23 mouse cellular contexts compared by ENCODE assay signal in the genomic region with DNA sequence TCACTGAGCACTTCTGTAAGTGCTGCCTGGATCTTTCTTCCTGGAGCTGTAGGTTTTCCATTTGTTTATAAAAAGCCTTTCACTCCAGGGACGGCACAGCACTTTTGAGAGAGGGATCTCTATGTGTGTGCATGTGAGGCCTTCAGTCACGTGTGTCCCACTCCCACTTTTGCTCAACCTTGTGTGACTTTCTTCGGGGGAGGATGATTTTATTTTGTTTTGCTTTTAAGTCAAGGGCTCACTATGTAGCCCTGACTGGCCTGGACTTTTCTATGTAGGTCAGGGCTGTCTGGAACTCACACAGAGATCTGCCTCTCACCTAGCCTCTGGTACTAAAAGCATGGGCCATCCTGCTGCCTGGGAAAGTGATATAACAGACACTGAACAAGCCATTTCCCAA.
DNase-seq lines count a peak whose midpoint lies in the region; ATAC-seq lines count a peak whose summit lies in the region.
"Had no signal": no experiment of that assay in that cellular context is flagged by ENCODE, and none has a peak within 500 bp of the region (broad histone marks: within the 10 kb centered on the region; RNA-seq: fewer than 3 reads in every experiment).

No protein-coding gene starts in this region.

- no peaks in the 10 kb centered on the region for H3K27me3 ChIP-seq in kidney, embryonic 16.5 days (ENCODE audit: insufficient read depth, low read length)
- H3K27me3 ChIP-seq: embryonic facial prominence, embryonic 12.5 days; embryonic facial prominence, embryonic 15.5 days; hindbrain, embryonic 13.5 days; intestine, embryonic 15.5 days had no signal

- WGBS in kidney, embryonic 16.5 days = 37% methylated on average over 3 of the region's 3 CpGs

- no peak overlapping the region for H3K27ac ChIP-seq in kidney, embryonic 16.5 days (ENCODE audit: low read length)
- H3K27ac ChIP-seq: embryonic facial prominence, embryonic 12.5 days; embryonic facial prominence, embryonic 15.5 days; hindbrain, embryonic 10.5 days; hindbrain, embryonic 13.5 days; intestine, embryonic 15.5 days had no signal

- intact Hi-C loops in heart, postnatal 10 days (cut with DNase I) = no loop called here

- peak; percentile 59 for DNase-seq in adrenal gland, adult 2 months
- no peak for DNase-seq in adrenal gland, postnatal 10 days
- peak; percentile 81 for DNase-seq in heart, adult 11 months
- no peak for DNase-seq in heart, postnatal 10 days
- no peak for DNase-seq in kidney, adult 8-10 months
- DNase-seq: cerebellum, adult 11 months; cerebellum, adult 2 months; cerebellum, adult 9-11 months; cerebellum, postnatal 25 days; forebrain, postnatal 0 days; gastrocnemius, postnatal 10 days; gastrocnemius, postnatal 36 days; heart, postnatal 36 days had no signal

- H3K36me3 ChIP-seq in kidney, embryonic 16.5 days (ENCODE audit: insufficient read depth, low read length) = 0 out of 2 replicates have a peak, but pooled peaks cover 5% of the 10 kb centered on the region
- H3K36me3 ChIP-seq: embryonic facial prominence, embryonic 12.5 days; hindbrain, embryonic 13.5 days had no signal

- H3K9me3 ChIP-seq in kidney, embryonic 16.5 days (ENCODE audit: low read length) = no peaks in the 10 kb centered on the region
- H3K9me3 ChIP-seq: embryonic facial prominence, embryonic 12.5 days; embryonic facial prominence, embryonic 15.5 days; hindbrain, embryonic 10.5 days; hindbrain, embryonic 13.5 days; intestine, embryonic 15.5 days had no signal

- H3K9ac ChIP-seq in kidney, embryonic 16.5 days (replicated peaks; ENCODE audit: low read length) = no peak overlapping the region
- H3K9ac ChIP-seq: embryonic facial prominence, embryonic 12.5 days; embryonic facial prominence, embryonic 15.5 days; forebrain, postnatal 0 days; hindbrain, embryonic 13.5 days; intestine, embryonic 15.5 days had no signal

- no peak overlapping the region for H3K4me2 ChIP-seq in kidney, embryonic 16.5 days (replicated peaks; ENCODE audit: low read depth, low read length)
- H3K4me2 ChIP-seq: embryonic facial prominence, embryonic 12.5 days; embryonic facial prominence, embryonic 15.5 days; heart, embryonic 11.5 days; hindbrain, embryonic 13.5 days; intestine, embryonic 15.5 days had no signal

- ATAC-seq in kidney, embryonic 16.5 days (ENCODE audit: low FRiP score, low TSS enrichment) = peak; percentile 76
- ATAC-seq: activated CD4-positive, CD25-positive, alpha-beta regulatory T cell, adult 4 months; forebrain, embryonic 14.5 days; forebrain, postnatal 0 days; hindbrain, embryonic 16.5 days; intestine, embryonic 15.5 days had no signal

- H3K4me1 ChIP-seq in kidney, embryonic 16.5 days (ENCODE audit: insufficient read depth, low read length) = peaks cover 15% of the 10 kb centered on the region
- H3K4me1 ChIP-seq: hindbrain, embryonic 10.5 days; hindbrain, embryonic 13.5 days had no signal

- H3K4me3 ChIP-seq in kidney, embryonic 16.5 days (ENCODE audit: low read length) = no peak overlapping the region
- H3K4me3 ChIP-seq: embryonic facial prominence, embryonic 12.5 days; embryonic facial prominence, embryonic 15.5 days; hindbrain, embryonic 10.5 days; hindbrain, embryonic 13.5 days; intestine, embryonic 15.5 days had no signal

Comparison
In these comparisons a context has a peak if more than half of its experiments do, and no peak if none do; other contexts are left out.
1. DNase-seq: peak in adrenal gland, adult 2 months (single experiment) and heart, adult 11 months (single experiment); none in adrenal gland, postnatal 10 days (single experiment), heart, postnatal 10 days (0 of 2) and kidney, adult 8-10 months (0 of 2).